Mouse (Mus musculus): ENCODE results near the gene Sdr39u1. TPM values are rescaled to one million over a fixed set of nuclear protein-coding genes. Genes with fewer than 3 reads are reported as not detected.

The Sdr39u1 gene
- 10 to 100 TPM; 24.9 to 30.8 TPM for total RNA-seq (2023)

GRCm38 (mm10) chr14:55899701-55900413 is at the start of gene Sdr39u1:
TSS of gene Sdr39u1 (minus strand) at chr14:55900293.

GRCm38 (mm10) chr14:55944575-55944974 is 44.5 kb upstream of the Sdr39u1 start, which contains the start of gene Cma1:
TSS of gene Cma1 (minus strand) at chr14:55944675.

GRCm38 (mm10) chr14:55884713-55885113 is 15.4 kb downstream of the Sdr39u1 start, which contains the start of gene Khnyn:
TSS of gene Khnyn (plus strand) at chr14:55884947.

GRCm38 (mm10) chr14:55884166-55884565 is 15.9 kb downstream of the Sdr39u1 start, which contains the start of gene Cbln3:
TSS of gene Cbln3 (minus strand) at chr14:55884392.

GRCm38 (mm10) chr14:55853621-55854285 is 46.3 kb downstream of the Sdr39u1 start, which contains the start of gene Nynrin:
TSS of gene Nynrin (plus strand) at chr14:55854010.

Other genes starting within 250 kb of the Sdr39u1 start
- gene Mdp1, start 239.8 kb downstream of the Sdr39u1 start, total RNA-seq (2023) = 10 to 100 TPM; 47.2 to 57.2 TPM
- 10 to 100 TPM; 28.5 to 30.2 TPM for gene Gmpr2, start 228.4 kb downstream of the Sdr39u1 start, total RNA-seq (2023)
- gene Nedd8, start 228.2 kb downstream of the Sdr39u1 start, total RNA-seq (2023) = 100 to 1,000 TPM; 171 to 189 TPM
- 100 to 1,000 TPM; 130 to 157 TPM for gene Tinf2, start 218.5 kb downstream of the Sdr39u1 start, total RNA-seq (2023)
- 1 to 10 TPM; 1.8 to 2.0 TPM for gene Tgm1, start 186.4 kb downstream of the Sdr39u1 start, total RNA-seq (2023)
- 10 to 100 TPM; 81.0 to 97.5 TPM for gene Rabggta, start 178.0 kb downstream of the Sdr39u1 start, total RNA-seq (2023)
- 10 to 100 TPM; 25.6 to 29.9 TPM for gene Dhrs1, start 154.6 kb downstream of the Sdr39u1 start, total RNA-seq (2023)
- gene Nop9, start 154.6 kb downstream of the Sdr39u1 start, total RNA-seq (2023) = 10 to 100 TPM; 32.3 to 39.4 TPM
- not detected for gene Cideb, start 141.8 kb downstream of the Sdr39u1 start, total RNA-seq (2023)
- under 1 TPM; 0.52 to 0.53 TPM for gene Ltb4r2, start 138.9 kb downstream of the Sdr39u1 start, total RNA-seq (2023)
- gene Ltb4r1, start 134.3 kb downstream of the Sdr39u1 start, total RNA-seq (2023) = not detected
- gene Adcy4, start 116.2 kb downstream of the Sdr39u1 start, total RNA-seq (2023) = under 1 TPM in 1 of 2 experiments, not detected in 1; 0.44 TPM
- 10 to 100 TPM; 57.2 to 75.3 TPM for gene Ripk3, start 111.4 kb downstream of the Sdr39u1 start, total RNA-seq (2023)
- gene Nfatc4, start 77.1 kb downstream of the Sdr39u1 start, total RNA-seq (2023) = not detected
- not detected for gene Nynrin, start 46.3 kb downstream of the Sdr39u1 start, total RNA-seq (2023)
- under 1 TPM in 1 of 2 experiments, not detected in 1; 0.32 TPM for gene Cbln3, start 15.9 kb downstream of the Sdr39u1 start, total RNA-seq (2023)
- 100 to 1,000 TPM; 111 to 115 TPM for gene Khnyn, start 15.3 kb downstream of the Sdr39u1 start, total RNA-seq (2023)
- not detected for gene Cma1, start 44.4 kb upstream of the Sdr39u1 start, total RNA-seq (2023)
- gene Cma2, start 50.7 kb upstream of the Sdr39u1 start, total RNA-seq (2023) = not detected
- not detected for gene Mcpt1, start 117.7 kb upstream of the Sdr39u1 start, total RNA-seq (2023)
- not detected for gene Mcpt9, start 130.2 kb upstream of the Sdr39u1 start, total RNA-seq (2023)
- not detected for gene Mcpt2, start 141.7 kb upstream of the Sdr39u1 start, total RNA-seq (2023)
- not detected for gene Mcpt4, start 162.0 kb upstream of the Sdr39u1 start, total RNA-seq (2023)
- not detected for gene Mcpt8, start 185.0 kb upstream of the Sdr39u1 start, total RNA-seq (2023)
- gene Ctsg, start 202.3 kb upstream of the Sdr39u1 start, total RNA-seq (2023) = not detected
- not detected for gene Gzme, start 220.3 kb upstream of the Sdr39u1 start, total RNA-seq (2023)
- not detected for gene Gzmd, start 232.3 kb upstream of the Sdr39u1 start, total RNA-seq (2023)

Data from B cell, adult 67 days (primary cell).